Mouse (Mus musculus) lung, embryonic 15.5 days (tissue): ENCODE data around the gene Oasl1. TPM values are rescaled to one million over a fixed set of nuclear protein-coding genes. Genes with fewer than 3 reads are reported as not detected.
"Not testable (repeated sequence)": the region's sequence is repeated elsewhere in the genome, so short reads cannot be mapped to it uniquely, and the experiment has no call there.

Source experiments
- ATAC-seq: fragments of 200-750 bp; cut with Nextera tagmentation; 2 replicates; pipeline ENCODE4 v1.8.0; 2017; ENCODE audit warnings: moderate number of reproducible peaks, borderline replicate concordance; ENCODE audit not compliant: low FRiP score, low TSS enrichment; ENCODE audit errors: extremely low read depth
- H3K27ac ChIP-seq: fragments of 300-500 bp; sonication (generic); 2 replicates; pipeline ENCODE4 v1.5.1; 2015; ENCODE audit warnings: moderate library complexity, mild to moderate bottlenecking, inconsistent platforms
- H3K27me3 ChIP-seq: fragments of 300-500 bp; sonication (generic); 2 replicates; pipeline ENCODE4 v1.6.1; 2015; ENCODE audit warnings: inconsistent platforms
- H3K36me3 ChIP-seq: fragments of 300-500 bp; sonication (generic); 2 replicates; pipeline ENCODE4 v1.6.1; 2015; ENCODE audit warnings: inconsistent platforms
- H3K4me1 ChIP-seq: fragments of 300-500 bp; sonication (generic); 2 replicates; pipeline ENCODE4 v1.6.1; 2015; ENCODE audit warnings: inconsistent platforms
- H3K4me2 ChIP-seq: fragments of 300-500 bp; sonication (generic); 2 replicates; pipeline ENCODE4 v1.6.1; 2015; ENCODE audit warnings: inconsistent platforms, mild to moderate bottlenecking, moderate library complexity
- H3K4me3 ChIP-seq: fragments of 300-500 bp; sonication (generic); 2 replicates; pipeline ENCODE4 v1.5.1; 2015; ENCODE audit warnings: mild to moderate bottlenecking, inconsistent platforms
- H3K9ac ChIP-seq: fragments of 300-500 bp; sonication (generic); 2 replicates; pipeline ENCODE4 v1.6.1; 2015; ENCODE audit warnings: inconsistent platforms
- H3K9me3 ChIP-seq: fragments of 300-500 bp; sonication (generic); 2 replicates; pipeline ENCODE4 v1.6.1; 2016; ENCODE audit warnings: inconsistent platforms
- WGBS: fragments of 180-500 bp; shearing (Covaris S2); methylation state at CpG from one replicate; pipeline ENCODE4 v1.1.7; 2015; 5-methylcytosine and 5-hydroxymethylcytosine counted together
- polyA plus RNA-seq: library from polyadenylated mRNA; unstranded; fragments of >200 nt; fragmentation: Nextera tagmentation; extraction: Ambion mirVana; gene quantifications from 2 replicates; pipeline ENCODE4 v1.2.1, GENCODE M21; 2015

Oasl1 gene
- polyA plus RNA-seq, 1 experiment from 2014 or later = 0.70 TPM

- Histone ChIP-seq H3K27me3 (no peaks in the 10 kb centered on the region), H3K4me1 (no peaks in the 10 kb centered on the region), H3K9me3 (no peaks in the 10 kb centered on the region), H3K9ac (no peak overlapping the region), H3K4me2 (no peak overlapping the region), H3K27ac (no peak overlapping the region), H3K36me3 (no peaks in the 10 kb centered on the region), H3K4me3 (no peak overlapping the region)
- WGBS = 43% methylated on average over 5 of the region's 5 CpGs
- ATAC-seq = no peak
These were observed 8.6 kb downstream of the Oasl1 start for GRCm38 (mm10) chr5:114931626-114932025.

DNA sequence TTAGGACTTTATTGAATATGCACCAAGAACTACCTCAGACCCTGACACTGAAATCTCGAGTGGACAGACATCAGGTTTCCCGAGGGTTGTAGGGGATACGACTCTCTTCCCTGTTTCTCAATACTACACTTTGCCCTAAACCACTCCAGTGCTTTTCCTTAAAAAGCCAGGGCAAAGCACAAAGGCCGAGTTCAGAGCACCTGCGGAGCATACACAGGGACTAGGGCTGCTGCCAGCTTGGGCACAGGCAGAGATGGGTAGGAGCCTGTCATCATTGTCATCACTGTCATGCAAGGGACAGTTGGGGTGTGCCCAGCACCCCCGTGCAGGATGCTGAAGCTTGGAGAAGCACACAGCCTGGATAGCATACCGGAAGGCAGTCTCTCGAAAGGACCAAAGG lies 10.2 kb downstream of the Oasl1 start:
- ATAC-seq = no peak
- no peaks in the 10 kb centered on the region for H3K27me3 ChIP-seq
- WGBS = 72% methylated on average over 8 of the region's 8 CpGs
- no peaks in the 10 kb centered on the region for H3K9me3 ChIP-seq
- no peak overlapping the region for H3K4me2 ChIP-seq
- no peak overlapping the region for H3K9ac ChIP-seq
- H3K36me3 ChIP-seq = no peaks in the 10 kb centered on the region
- no peak overlapping the region for H3K27ac ChIP-seq
- no peak overlapping the region for H3K4me3 ChIP-seq
- H3K4me1 ChIP-seq = no peaks in the 10 kb centered on the region

- H3K27me3 ChIP-seq = no peaks in the 10 kb centered on the region
- H3K9me3 ChIP-seq = no peaks in the 10 kb centered on the region
- ATAC-seq = no peak
- no peaks in the 10 kb centered on the region for H3K36me3 ChIP-seq
- H3K4me1 ChIP-seq = no peaks in the 10 kb centered on the region
- no peak overlapping the region for H3K27ac ChIP-seq
- H3K4me3 ChIP-seq = no peak overlapping the region
- no peak overlapping the region for H3K4me2 ChIP-seq
- H3K9ac ChIP-seq = no peak overlapping the region
- WGBS = 17% methylated on average over 3 of the region's 3 CpGs
These were observed 12.8 kb downstream of the Oasl1 start for GRCm38 (mm10) chr5:114935838-114936237.

GRCm38 (mm10) chr5:114941138-114941537 lies 18.1 kb downstream of the Oasl1 start:
- not testable (repeated sequence) for H3K9ac ChIP-seq, H3K9me3 ChIP-seq, H3K4me1 ChIP-seq, H3K27ac ChIP-seq, H3K4me3 ChIP-seq, H3K36me3 ChIP-seq, H3K27me3 ChIP-seq, ATAC-seq
- WGBS = 58% methylated on average over 3 of the region's 3 CpGs
- peak overlapping the region; percentile 77; the same call in 1 of the 2 replicates for H3K4me2 ChIP-seq

DNA sequence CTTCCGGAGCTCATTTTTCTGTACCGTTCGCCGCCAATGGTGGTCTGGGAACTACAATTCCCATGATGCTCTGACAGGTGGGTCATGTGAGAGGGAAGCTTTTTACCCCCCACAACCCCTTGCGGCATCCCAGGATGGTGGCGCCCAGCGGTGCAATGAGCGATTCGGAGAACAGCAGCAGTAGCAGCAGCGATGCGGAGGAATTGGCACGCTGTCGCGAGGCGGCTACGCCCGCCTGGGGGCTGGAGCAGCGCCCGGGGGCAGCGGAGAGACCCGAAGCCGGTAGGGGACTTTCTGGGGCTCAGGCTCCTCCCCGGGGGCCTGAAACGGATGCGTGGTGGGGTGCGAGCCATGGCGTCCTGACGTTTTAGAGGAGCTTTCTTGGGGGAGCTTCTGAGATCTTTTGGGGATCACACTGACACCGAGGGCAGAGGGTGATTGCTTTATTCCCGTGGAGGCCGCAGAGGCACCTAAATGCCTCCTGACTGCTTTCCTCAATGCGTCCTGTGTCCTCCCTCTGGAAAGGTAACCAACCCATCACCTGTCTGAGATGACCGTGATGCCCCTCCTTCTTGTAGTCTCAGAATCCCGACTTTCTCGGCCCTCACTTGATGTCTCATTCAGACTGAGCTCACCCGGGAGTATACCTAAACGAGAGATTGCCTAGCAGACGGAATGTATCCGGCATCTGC lies 19.2 kb downstream of the Oasl1 start, which contains the start of gene 2210016L21Rik:
TSS of gene 2210016L21Rik (plus strand) at position 85 of the 692 bp plus-strand sequence.
- H3K4me2 ChIP-seq = peak within 1 kb of the TSS; percentile 77
- peak; percentile 89 for ATAC-seq
- H3K4me3 ChIP-seq = peak within 1 kb of the TSS; percentile 94
- peak within 1 kb of the TSS; percentile 95 for H3K9ac ChIP-seq
- peak within 1 kb of the TSS; percentile 85 for H3K27ac ChIP-seq
- H3K4me1 ChIP-seq = peaks cover 6% of the 10 kb centered on the region
- under 1% methylated on average over 39 of the region's 39 CpGs for WGBS
- no peaks in the 10 kb centered on the region for H3K27me3 ChIP-seq
- H3K9me3 ChIP-seq = no peaks in the 10 kb centered on the region
- H3K36me3 ChIP-seq = peaks cover 14% of the 10 kb centered on the region

GRCm38 (mm10) chr5:114942766-114943130 lies 19.7 kb downstream of the Oasl1 start:
- peak overlapping the region; percentile 94 for H3K4me3 ChIP-seq
- H3K36me3 ChIP-seq = peaks cover 20% of the 10 kb centered on the region
- H3K27ac ChIP-seq = peak overlapping the region; percentile 85
- H3K4me2 ChIP-seq = peak overlapping the region; percentile 77
- H3K9me3 ChIP-seq = no peaks in the 10 kb centered on the region
- ATAC-seq = no peak
- H3K9ac ChIP-seq = peak overlapping the region; percentile 95
- peaks cover 6% of the 10 kb centered on the region for H3K4me1 ChIP-seq
- H3K27me3 ChIP-seq = no peaks in the 10 kb centered on the region
- WGBS = 28% methylated on average over 4 of the region's 4 CpGs

GRCm38 (mm10) chr5:114945072-114945471 lies 22.0 kb downstream of the Oasl1 start:
- H3K4me3 ChIP-seq = no peak overlapping the region
- H3K36me3 ChIP-seq = peaks cover 33% of the 10 kb centered on the region
- WGBS = 96% methylated on average over 10 of the region's 10 CpGs
- no peak overlapping the region for H3K4me2 ChIP-seq
- ATAC-seq = no peak
- H3K9me3 ChIP-seq = no peaks in the 10 kb centered on the region
- H3K4me1 ChIP-seq = peaks cover 17% of the 10 kb centered on the region
- no peak overlapping the region for H3K9ac ChIP-seq
- H3K27me3 ChIP-seq = no peaks in the 10 kb centered on the region
- no peak overlapping the region for H3K27ac ChIP-seq

- Histone ChIP-seq H3K4me2 (no peak overlapping the region), H3K27ac (no peak overlapping the region), H3K9me3 (no peaks in the 10 kb centered on the region), H3K9ac (no peak overlapping the region), H3K36me3 (peaks cover 33% of the 10 kb centered on the region), H3K4me3 (no peak overlapping the region), H3K4me1 (peaks cover 11% of the 10 kb centered on the region), H3K27me3 (no peaks in the 10 kb centered on the region)
- WGBS = 21% methylated on average over 6 of the region's 6 CpGs
- ATAC-seq = no peak; the same call in 1 of the 2 replicates
These were observed 25.9 kb downstream of the Oasl1 start for GRCm38 (mm10) chr5:114948891-114949290.

DNA sequence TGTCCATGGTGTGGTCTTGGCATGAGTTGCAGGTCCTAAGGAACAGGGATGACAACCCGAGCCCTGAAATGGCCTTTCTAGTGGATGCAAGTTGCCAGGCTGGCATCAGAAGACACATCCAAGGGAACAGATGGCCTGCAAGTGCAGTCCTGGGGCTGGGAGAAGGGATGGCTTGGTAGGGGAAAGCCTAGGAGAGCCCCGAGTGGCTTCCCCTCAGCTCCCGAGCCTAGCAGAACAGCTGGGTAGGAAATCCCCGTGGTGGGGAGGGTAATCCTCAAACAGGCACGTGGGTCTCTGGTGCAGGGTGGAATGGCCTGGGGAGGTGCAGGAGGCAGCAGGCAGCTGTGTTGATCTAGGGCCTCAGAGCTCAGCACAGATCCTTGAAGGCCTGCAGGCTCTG lies 26.3 kb downstream of the Oasl1 start:
- no peak for ATAC-seq
- Histone ChIP-seq H3K27me3 (no peaks in the 10 kb centered on the region), H3K4me3 (no peak overlapping the region), H3K36me3 (peaks cover 31% of the 10 kb centered on the region), H3K4me2 (no peak overlapping the region), H3K4me1 (peaks cover 11% of the 10 kb centered on the region), H3K9me3 (no peaks in the 10 kb centered on the region), H3K9ac (no peak overlapping the region), H3K27ac (no peak overlapping the region)
- 45% methylated on average over 5 of the region's 5 CpGs for WGBS

- Histone ChIP-seq H3K36me3 (peaks cover 31% of the 10 kb centered on the region), H3K9me3 (no peaks in the 10 kb centered on the region), H3K4me3 (no peak overlapping the region), H3K27ac (no peak overlapping the region), H3K9ac (no peak overlapping the region), H3K4me1 (peaks cover 11% of the 10 kb centered on the region), H3K27me3 (no peaks in the 10 kb centered on the region), H3K4me2 (no peak overlapping the region)
- WGBS = 83% methylated on average over 9 of the region's 9 CpGs
- ATAC-seq = no peak
These were observed 26.8 kb downstream of the Oasl1 start for GRCm38 (mm10) chr5:114949812-114950211.

DNA sequence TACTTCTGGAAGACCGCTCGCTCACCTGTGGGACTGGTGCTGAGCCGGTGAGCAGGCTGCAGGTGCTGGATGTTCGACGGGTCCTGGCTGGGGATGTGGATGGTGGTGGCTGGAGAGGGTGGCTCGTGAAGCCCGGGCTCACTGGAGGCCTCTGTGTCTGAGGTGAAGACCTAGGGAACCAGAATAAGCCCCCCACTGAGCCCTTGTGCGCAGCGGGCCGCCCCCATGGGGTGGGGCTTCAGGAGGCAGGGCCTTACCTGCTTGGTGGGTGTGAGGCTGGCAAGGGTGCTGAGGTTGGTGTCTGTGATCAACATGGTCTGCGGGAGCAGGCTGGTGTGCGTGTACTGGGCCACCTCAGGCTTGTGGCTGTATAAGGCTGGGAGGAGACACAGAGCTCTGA lies 27.6 kb downstream of the Oasl1 start:
- H3K27me3 ChIP-seq = no peaks in the 10 kb centered on the region
- H3K4me3 ChIP-seq = no peak overlapping the region
- 72% methylated on average over 12 of the region's 12 CpGs for WGBS
- no peak overlapping the region for H3K27ac ChIP-seq
- H3K9me3 ChIP-seq = no peaks in the 10 kb centered on the region
- H3K4me1 ChIP-seq = peaks cover 11% of the 10 kb centered on the region
- H3K9ac ChIP-seq = no peak overlapping the region
- H3K36me3 ChIP-seq = peaks cover 31% of the 10 kb centered on the region
- ATAC-seq = no peak
- H3K4me2 ChIP-seq = no peak overlapping the region

- Histone ChIP-seq H3K27ac (no peak overlapping the region), H3K27me3 (no peaks in the 10 kb centered on the region), H3K4me3 (no peak overlapping the region), H3K4me1 (peaks cover 11% of the 10 kb centered on the region), H3K36me3 (peaks cover 27% of the 10 kb centered on the region), H3K4me2 (no peak overlapping the region), H3K9me3 (no peaks in the 10 kb centered on the region), H3K9ac (no peak overlapping the region)
- WGBS = 74% methylated on average over 21 of the region's 21 CpGs
- ATAC-seq = no peak
These were observed 28.3 kb downstream of the Oasl1 start for GRCm38 (mm10) chr5:114951279-114951880.
